Mouse (Mus musculus) left cerebral cortex, postnatal 4 days (tissue): ENCODE data around the gene Pcp2. TPM values are rescaled to one million over a fixed set of nuclear protein-coding genes. Genes with fewer than 3 reads are reported as not detected.
A peak's percentile ranks its signal among the peaks of the same experiment; 100 is the strongest.

Source experiments
- DNase-seq: peaks from one replicate; pipeline ENCODE4 v3.0.0-alpha.2; 2022
- intact Hi-C: fragments of 180-260 bp; cut with DNase I; formaldehyde crosslinking; loops from one replicate; pipeline ENCODE4 v1.15.1; 2025
- total RNA-seq, 2 experiments: library from RNA; stranded (reverse); gene quantifications; 2 replicates each; pipeline ENCODE4 v1.2.3; 2021

Gene Pcp2
- total RNA-seq, result 1 to 10 TPM in 1 of 2 experiments, not detected in 1; 1.0 TPM

GRCm38 (mm10) chr8:3625445-3625844, at the start of gene Pcp2:
TSS of gene Pcp2 (minus strand) at chr8:3625545.
- intact Hi-C loops, result loop anchor here (5.0 kb wide), 1 partner anchor 52 kb away; the partner anchor contains the start of gene Trappc5

GRCm38 (mm10) chr8:3674671-3675070, 49.3 kb upstream of the Pcp2 start:
- DNase-seq, result no peak
- intact Hi-C loops, result loop anchor here (5.0 to 10.0 kb wide), 3 partner anchors 47 to 210 kb away; partner anchors contain the start of genes C330021F23Rik, Pcp2 and Pex11g

More at GRCm38 (mm10) chr8:3625445-3625844, at the start of gene Pcp2:
- DNase-seq, result no peak

- peak; percentile 88 for DNase-seq
- intact Hi-C loops, result loop anchor here (10.0 kb wide), 2 partner anchors 107 to 207 kb away; partner anchors contain the start of genes C330021F23Rik and Pex11g
Measured at GRCm38 (mm10) chr8:3671980-3672491, 46.7 kb upstream of the Pcp2 start, which contains the start of gene Fcor. TSS of gene Fcor (minus strand) at chr8:3672362.

GRCm38 (mm10) chr8:3670388-3670787, 45.0 kb upstream of the Pcp2 start:
- DNase-seq, result no peak
- intact Hi-C loops, result loop anchor here (10.0 kb wide), 2 partner anchors 106 to 206 kb away; partner anchors contain the start of genes C330021F23Rik and Pex11g

GRCm38 (mm10) chr8:3665507-3665906, 40.2 kb upstream of the Pcp2 start, which contains the start of gene Mcemp1:
TSS of gene Mcemp1 (plus strand) at chr8:3665754.
- DNase-seq, result no peak
- intact Hi-C loops, result no loop called here

- DNase-seq, result no peak
- intact Hi-C loops, result no loop called here
Measured at GRCm38 (mm10) chr8:3664405-3664804, 39.1 kb upstream of the Pcp2 start.

GRCm38 (mm10) chr8:3660889-3661288, 35.5 kb upstream of the Pcp2 start:
- intact Hi-C loops, result no loop called here
- no peak for DNase-seq

- intact Hi-C loops, result no loop called here
- DNase-seq, result peak; percentile 25
Measured at GRCm38 (mm10) chr8:3656725-3657381, 31.5 kb upstream of the Pcp2 start.

- no peak for DNase-seq
- intact Hi-C loops, result no loop called here
Measured at GRCm38 (mm10) chr8:3655526-3655925, 30.2 kb upstream of the Pcp2 start, which contains the start of gene Retn. TSS of gene Retn (plus strand) at chr8:3655770.

- intact Hi-C loops, result no loop called here
- DNase-seq, result no peak
Measured at GRCm38 (mm10) chr8:3654726-3655508, 29.6 kb upstream of the Pcp2 start.

- intact Hi-C loops, result no loop called here
Measured at GRCm38 (mm10) chr8:3652845-3653244, 27.5 kb upstream of the Pcp2 start.

GRCm38 (mm10) chr8:3648990-3649389, 23.6 kb upstream of the Pcp2 start:
- no peak for DNase-seq
- intact Hi-C loops, result no loop called here

More at GRCm38 (mm10) chr8:3652845-3653244, 27.5 kb upstream of the Pcp2 start:
- no peak for DNase-seq

GRCm38 (mm10) chr8:3648268-3648667, 22.9 kb upstream of the Pcp2 start:
- DNase-seq, result no peak
- intact Hi-C loops, result no loop called here

GRCm38 (mm10) chr8:3647561-3647960, 22.2 kb upstream of the Pcp2 start:
- DNase-seq, result no peak
- intact Hi-C loops, result no loop called here

GRCm38 (mm10) chr8:3646824-3647531, 21.6 kb upstream of the Pcp2 start:
- intact Hi-C loops, result no loop called here
- DNase-seq, result no peak

GRCm38 (mm10) chr8:3645804-3646203, 20.5 kb upstream of the Pcp2 start:
- peak; percentile 20 for DNase-seq
- intact Hi-C loops, result no loop called here

- intact Hi-C loops, result no loop called here
- DNase-seq, result no peak
Measured at GRCm38 (mm10) chr8:3631478-3631875, 6.1 kb upstream of the Pcp2 start.

- intact Hi-C loops, result no loop called here
- DNase-seq, result peak; percentile 30
Measured at GRCm38 (mm10) chr8:3630647-3631477, 5.5 kb upstream of the Pcp2 start, which contains the start of gene Stxbp2. TSS of gene Stxbp2 (plus strand) at chr8:3630955.

GRCm38 (mm10) chr8:3628014-3628413, 2.7 kb upstream of the Pcp2 start:
- intact Hi-C loops, result loop anchor here (5.0 kb wide), 1 partner anchor 49 kb away; the partner anchor contains the start of gene Trappc5
- no peak for DNase-seq
